Mouse (Mus musculus): Measurements from ENCODE around the gene Srpk2.
"Not testable (repeated sequence)": the region's sequence is repeated elsewhere in the genome, so short reads cannot be mapped to it uniquely, and the experiment has no call there.

The Srpk2 gene

GRCm38 (mm10) chr5:23615586-23616269, 68.7 kb downstream of the Srpk2 start:
- DNase-seq (ENCODE audit: extremely low read depth, low read depth, low spot score): no peak

GRCm38 (mm10) chr5:23612856-23613255, 71.6 kb downstream of the Srpk2 start:
- no peak for DNase-seq (ENCODE audit: extremely low read depth, low read depth, low spot score)

GRCm38 (mm10) chr5:23604036-23604705, 80.2 kb downstream of the Srpk2 start:
- no peak for DNase-seq (ENCODE audit: extremely low read depth, low read depth, low spot score)

GRCm38 (mm10) chr5:23599750-23600537, 84.5 kb downstream of the Srpk2 start:
- no peak for DNase-seq (ENCODE audit: extremely low read depth, low read depth, low spot score)

- DNase-seq (ENCODE audit: extremely low read depth, low read depth, low spot score): no peak
Measured at GRCm38 (mm10) chr5:23599171-23599570, 85.2 kb downstream of the Srpk2 start.

- no peak for DNase-seq (ENCODE audit: extremely low read depth, low read depth, low spot score)
Measured at GRCm38 (mm10) chr5:23598491-23598890, 85.9 kb downstream of the Srpk2 start.

GRCm38 (mm10) chr5:23597999-23598398, 86.4 kb downstream of the Srpk2 start:
- no peak for DNase-seq (ENCODE audit: extremely low read depth, low read depth, low spot score)

GRCm38 (mm10) chr5:23597260-23597864, 87.1 kb downstream of the Srpk2 start:
- DNase-seq (ENCODE audit: extremely low read depth, low read depth, low spot score): no peak

- DNase-seq (ENCODE audit: extremely low read depth, low read depth, low spot score): no peak
Measured at GRCm38 (mm10) chr5:23596326-23596965, 88.0 kb downstream of the Srpk2 start.

GRCm38 (mm10) chr5:23590298-23590697, 94.1 kb downstream of the Srpk2 start:
- DNase-seq (ENCODE audit: extremely low read depth, low read depth, low spot score): not testable (repeated sequence)

GRCm38 (mm10) chr5:23587614-23588013, 96.8 kb downstream of the Srpk2 start:
- DNase-seq (ENCODE audit: extremely low read depth, low read depth, low spot score): no peak

- DNase-seq (ENCODE audit: extremely low read depth, low read depth, low spot score): peak; percentile 76
Measured at GRCm38 (mm10) chr5:23586531-23587453, 97.6 kb downstream of the Srpk2 start.

- DNase-seq (ENCODE audit: extremely low read depth, low read depth, low spot score): no peak
Measured at GRCm38 (mm10) chr5:23581484-23582060, 102.8 kb downstream of the Srpk2 start.

GRCm38 (mm10) chr5:23579120-23579880, 105.1 kb downstream of the Srpk2 start:
- DNase-seq (ENCODE audit: extremely low read depth, low read depth, low spot score): no peak

- DNase-seq (ENCODE audit: extremely low read depth, low read depth, low spot score): no peak
Measured at GRCm38 (mm10) chr5:23578322-23578957, 106.0 kb downstream of the Srpk2 start.

- DNase-seq (ENCODE audit: extremely low read depth, low read depth, low spot score): no peak
Measured at GRCm38 (mm10) chr5:23577847-23578246, 106.6 kb downstream of the Srpk2 start.

GRCm38 (mm10) chr5:23576336-23577094, 107.9 kb downstream of the Srpk2 start:
- no peak for DNase-seq (ENCODE audit: extremely low read depth, low read depth, low spot score)

- no peak for DNase-seq (ENCODE audit: extremely low read depth, low read depth, low spot score)
Measured at GRCm38 (mm10) chr5:23573942-23574341, 110.5 kb downstream of the Srpk2 start.

Measured in fat pad, adult 2 months (tissue).